Mouse (Mus musculus): Measurements from ENCODE around the gene Tgfbi. TPM values are rescaled to one million over a fixed set of nuclear protein-coding genes. Genes with fewer than 3 reads are reported as not detected.

Gene Tgfbi
- polyA plus RNA-seq, 1 experiment: 3.8 TPM

GRCm38 (mm10) chr13:56671206-56671605 lies 61.9 kb downstream of the Tgfbi start:
- Histone ChIP-seq H3K4me3 (ENCODE audit: insufficient read depth, low read length) (no peak overlapping the region), H3K27ac (ENCODE audit: insufficient read depth, low read length) (no peak overlapping the region), H3K4me1 (ENCODE audit: control insufficient read depth, insufficient read depth, low read length) (no peaks in the 10 kb centered on the region)
- TF ChIP-seq POLR2A (IDR thresholded peaks at IDR 0.05; ENCODE audit: extremely low read depth, insufficient read depth, low read length): no peak
- TF ChIP-seq CTCF (IDR thresholded peaks at IDR 0.05; ENCODE audit: extremely low read depth, insufficient read depth, low read length): no peak

GRCm38 (mm10) chr13:56677731-56678130 lies 68.4 kb downstream of the Tgfbi start:
- Histone ChIP-seq H3K4me3 (ENCODE audit: insufficient read depth, low read length) (no peak overlapping the region), H3K4me1 (ENCODE audit: control insufficient read depth, insufficient read depth, low read length) (no peaks in the 10 kb centered on the region), H3K27ac (ENCODE audit: insufficient read depth, low read length) (no peak overlapping the region)
- TF ChIP-seq CTCF (IDR thresholded peaks at IDR 0.05; ENCODE audit: extremely low read depth, insufficient read depth, low read length): no peak
- no peak for TF ChIP-seq POLR2A (IDR thresholded peaks at IDR 0.05; ENCODE audit: extremely low read depth, insufficient read depth, low read length)

GRCm38 (mm10) chr13:56678188-56678787 lies 69.0 kb downstream of the Tgfbi start:
- no peak overlapping the region for H3K27ac ChIP-seq (ENCODE audit: insufficient read depth, low read length)
- H3K4me3 ChIP-seq (ENCODE audit: insufficient read depth, low read length): no peak overlapping the region
- no peaks in the 10 kb centered on the region for H3K4me1 ChIP-seq (ENCODE audit: control insufficient read depth, insufficient read depth, low read length)

GRCm38 (mm10) chr13:56678826-56679504 lies 69.6 kb downstream of the Tgfbi start:
- Histone ChIP-seq H3K4me1 (ENCODE audit: control insufficient read depth, insufficient read depth, low read length) (no peaks in the 10 kb centered on the region), H3K4me3 (ENCODE audit: insufficient read depth, low read length) (no peak overlapping the region), H3K27ac (ENCODE audit: insufficient read depth, low read length) (no peak overlapping the region)
- no peak for TF ChIP-seq POLR2A (IDR thresholded peaks at IDR 0.05; ENCODE audit: extremely low read depth, insufficient read depth, low read length)
- no peak for TF ChIP-seq CTCF (IDR thresholded peaks at IDR 0.05; ENCODE audit: extremely low read depth, insufficient read depth, low read length)

More at GRCm38 (mm10) chr13:56678188-56678787, 69.0 kb downstream of the Tgfbi start:
- no peak for TF ChIP-seq POLR2A (IDR thresholded peaks at IDR 0.05; ENCODE audit: extremely low read depth, insufficient read depth, low read length)

- Histone ChIP-seq H3K27ac (ENCODE audit: insufficient read depth, low read length) (no peak overlapping the region), H3K4me3 (ENCODE audit: insufficient read depth, low read length) (no peak overlapping the region), H3K4me1 (ENCODE audit: control insufficient read depth, insufficient read depth, low read length) (no peaks in the 10 kb centered on the region)
- no peak for TF ChIP-seq POLR2A (IDR thresholded peaks at IDR 0.05; ENCODE audit: extremely low read depth, insufficient read depth, low read length)
- TF ChIP-seq CTCF (IDR thresholded peaks at IDR 0.05; ENCODE audit: extremely low read depth, insufficient read depth, low read length): no peak
These were observed 72.6 kb downstream of the Tgfbi start for GRCm38 (mm10) chr13:56681924-56682323.

- no peak for TF ChIP-seq POLR2A (IDR thresholded peaks at IDR 0.05; ENCODE audit: extremely low read depth, insufficient read depth, low read length)
- no peak for TF ChIP-seq CTCF (IDR thresholded peaks at IDR 0.05; ENCODE audit: extremely low read depth, insufficient read depth, low read length)
- no peaks in the 10 kb centered on the region for H3K4me1 ChIP-seq (ENCODE audit: control insufficient read depth, insufficient read depth, low read length)
- H3K27ac ChIP-seq (ENCODE audit: insufficient read depth, low read length): no peak overlapping the region
- no peak overlapping the region for H3K4me3 ChIP-seq (ENCODE audit: insufficient read depth, low read length)
These were observed 73.0 kb downstream of the Tgfbi start for GRCm38 (mm10) chr13:56682326-56682725.

- TF ChIP-seq CTCF (IDR thresholded peaks at IDR 0.05; ENCODE audit: extremely low read depth, insufficient read depth, low read length): no peak
- TF ChIP-seq POLR2A (IDR thresholded peaks at IDR 0.05; ENCODE audit: extremely low read depth, insufficient read depth, low read length): no peak
- Histone ChIP-seq H3K4me3 (ENCODE audit: insufficient read depth, low read length) (no peak overlapping the region), H3K27ac (ENCODE audit: insufficient read depth, low read length) (no peak overlapping the region), H3K4me1 (ENCODE audit: control insufficient read depth, insufficient read depth, low read length) (no peaks in the 10 kb centered on the region)
These were observed 74.0 kb downstream of the Tgfbi start for GRCm38 (mm10) chr13:56683306-56683705.

Other genes starting within 250 kb of the Tgfbi start
- not detected in 2 replicates for gene Gm3045, start 182.9 kb upstream of the Tgfbi start, polyA plus RNA-seq (2012; rRNA removed)
- gene Slc25a48, start 171.2 kb upstream of the Tgfbi start, polyA plus RNA-seq (2012; rRNA removed): 0.04 and 0.06 TPM in 2 replicates
- not detected in 2 replicates for gene Il9, start 127.3 kb upstream of the Tgfbi start, polyA plus RNA-seq (2012; rRNA removed)
- gene Fbxl21, start 87.1 kb upstream of the Tgfbi start, polyA plus RNA-seq (2012; rRNA removed): 5.5 and 6.1 TPM in 2 replicates
- not detected in 2 replicates for gene Lect2, start 61.0 kb upstream of the Tgfbi start, polyA plus RNA-seq (2012; rRNA removed)
- 12.4 and 13.4 TPM in 2 replicates for gene Smad5, start 93.5 kb downstream of the Tgfbi start, polyA plus RNA-seq (2012; rRNA removed)
- 4.1 and 8.5 TPM in 2 replicates for gene Gm45623, start 144.3 kb downstream of the Tgfbi start, polyA plus RNA-seq (2012; rRNA removed)